Mouse (Mus musculus) hindbrain, embryonic 12.5 days (tissue): ENCODE data around the gene Glb1l. TPM values are rescaled to one million over a fixed set of nuclear protein-coding genes. Genes with fewer than 3 reads are reported as not detected.

Experiments used
- ATAC-seq: fragments of 200-750 bp; cut with Nextera tagmentation; 2 replicates; pipeline ENCODE4 v1.8.0; 2017; ENCODE audit warnings: moderate TSS enrichment; ENCODE audit not compliant: low FRiP score
- H3K27ac ChIP-seq: fragments of 300-500 bp; sonication (generic); 2 replicates; pipeline ENCODE4 v1.5.1; 2016; ENCODE audit warnings: mild to moderate bottlenecking
- H3K27me3 ChIP-seq: fragments of 300-500 bp; sonication (generic); 2 replicates; pipeline ENCODE4 v1.6.1; 2016; ENCODE audit warnings: mild to moderate bottlenecking
- H3K36me3 ChIP-seq: fragments of 300-500 bp; sonication (generic); 2 replicates; pipeline ENCODE4 v1.6.1; 2016; ENCODE audit warnings: mild to moderate bottlenecking
- H3K4me1 ChIP-seq: fragments of 300-500 bp; sonication (generic); 2 replicates; pipeline ENCODE4 v1.6.1; 2016
- H3K4me2 ChIP-seq: fragments of 300-500 bp; sonication (generic); replicated peaks from 2 replicates; pipeline ENCODE4 v1.6.1; 2016; ENCODE audit warnings: mild to moderate bottlenecking
- H3K4me3 ChIP-seq: fragments of 300-500 bp; sonication (generic); 2 replicates; pipeline ENCODE4 v1.5.1; 2016; ENCODE audit warnings: mild to moderate bottlenecking
- H3K9ac ChIP-seq: fragments of 300-500 bp; sonication (generic); 2 replicates; pipeline ENCODE4 v1.6.1; 2016; ENCODE audit warnings: mild to moderate bottlenecking, moderate library complexity
- H3K9me3 ChIP-seq: fragments of 300-500 bp; sonication (generic); replicated peaks from 2 replicates; pipeline ENCODE4 v1.6.1; 2016; ENCODE audit warnings: mild to moderate bottlenecking
- WGBS: fragments of 180-500 bp; shearing (Covaris S2); methylation state at CpG from one replicate; pipeline ENCODE4 v1.1.7; 2016; 5-methylcytosine and 5-hydroxymethylcytosine counted together
- microRNA-seq: library from miRNA; unstranded; fragments of <30 nt; microRNA quantifications from one replicate; pipeline ENCODE4, GENCODE M21; 2017
- polyA plus RNA-seq: library from polyadenylated mRNA; unstranded; fragments of >200 nt; fragmentation: Nextera tagmentation; extraction: Ambion mirVana; gene quantifications from 2 replicates; pipeline ENCODE4 v1.2.1, GENCODE M21; 2016

The Glb1l gene
- polyA plus RNA-seq, 1 experiment from 2014 or later, result 21.2 TPM

GRCm38 (mm10) chr1:75155837-75156236, 54.8 kb downstream of the Glb1l start:
- H3K36me3 ChIP-seq, result no peaks in the 10 kb centered on the region; the same call in 1 of the 2 replicates
- no peak for ATAC-seq
- no peaks in the 10 kb centered on the region for H3K4me1 ChIP-seq
- no peak overlapping the region for H3K27ac ChIP-seq
- no peak overlapping the region for H3K9ac ChIP-seq
- no peak overlapping the region for H3K4me3 ChIP-seq
- no peaks in the 10 kb centered on the region for H3K9me3 ChIP-seq
- H3K27me3 ChIP-seq, result no peaks in the 10 kb centered on the region; the same call in 1 of the 2 replicates
- H3K4me2 ChIP-seq, result no peak overlapping the region
- WGBS, result 71% methylated on average over 3 of the region's 3 CpGs

GRCm38 (mm10) chr1:75148727-75149126, 61.9 kb downstream of the Glb1l start:
- Histone ChIP-seq H3K4me3 (no peak overlapping the region), H3K4me1 (peaks cover 12% of the 10 kb centered on the region), H3K9ac (no peak overlapping the region), H3K27ac (no peak overlapping the region), H3K4me2 (no peak overlapping the region), H3K36me3 (peaks cover 48% of the 10 kb centered on the region), H3K27me3 (no peaks in the 10 kb centered on the region), H3K9me3 (no peaks in the 10 kb centered on the region)
- WGBS, result 95% methylated on average over 4 of the region's 4 CpGs
- no peak for ATAC-seq

Small RNA genes lying within 50 kb of the gene (microRNA-seq; reads per million reads assigned to microRNA genes)
- not detected for gene Gm27943

Other genes with a start within 250 kb of the Glb1l start
- 10.5 and 12.8 TPM in 2 replicates for gene Nhej1, start 85.6 kb downstream of the Glb1l start, polyA plus RNA-seq
- gene Slc23a3, start 76.9 kb downstream of the Glb1l start, polyA plus RNA-seq, result 0.10 TPM in 1 of 2 replicates, not detected in the other
- gene Cnppd1, start 68.1 kb downstream of the Glb1l start, polyA plus RNA-seq, result 66.4 and 67.0 TPM in 2 replicates
- gene Retreg2, start 68.0 kb downstream of the Glb1l start, polyA plus RNA-seq, result 81.6 and 83.1 TPM in 2 replicates
- gene Zfand2b, start 42.2 kb downstream of the Glb1l start, polyA plus RNA-seq, result 37.6 and 38.8 TPM in 2 replicates
- gene Abcb6, start 30.4 kb downstream of the Glb1l start, polyA plus RNA-seq, result 37.9 and 41.3 TPM in 2 replicates
- 24.1 and 25.6 TPM in 2 replicates for gene Ankzf1, start 18.7 kb downstream of the Glb1l start, polyA plus RNA-seq
- 38.4 and 43.7 TPM in 2 replicates for gene Atg9a, start 18.6 kb downstream of the Glb1l start, polyA plus RNA-seq
- gene Stk16, start within 50 bp of the Glb1l start, polyA plus RNA-seq, result 125 and 130 TPM in 2 replicates
- 10.3 and 11.1 TPM in 2 replicates for gene Tuba4a, start 9.1 kb upstream of the Glb1l start, polyA plus RNA-seq
- gene A630095N17Rik, start 21.3 kb upstream of the Glb1l start, polyA plus RNA-seq, result not detected in 2 replicates
- 54.6 and 55.2 TPM in 2 replicates for gene Dnajb2, start 25.6 kb upstream of the Glb1l start, polyA plus RNA-seq
- 11.7 and 12.6 TPM in 2 replicates for gene Ptprn, start 53.7 kb upstream of the Glb1l start, polyA plus RNA-seq
- gene Resp18, start 67.6 kb upstream of the Glb1l start, polyA plus RNA-seq, result 50.0 and 56.8 TPM in 2 replicates
- 173 and 175 TPM in 2 replicates for gene Dnpep, start 107.2 kb upstream of the Glb1l start, polyA plus RNA-seq
- 2.3 and 10.5 TPM in 2 replicates for gene Des, start 149.5 kb upstream of the Glb1l start, polyA plus RNA-seq
- 19.1 and 19.7 TPM in 2 replicates for gene Speg, start 164.5 kb upstream of the Glb1l start, polyA plus RNA-seq
- 73.1 and 74.1 TPM in 2 replicates for gene Gmppa, start 225.1 kb upstream of the Glb1l start, polyA plus RNA-seq
- gene Asic4, start 239.6 kb upstream of the Glb1l start, polyA plus RNA-seq, result 18.3 and 19.0 TPM in 2 replicates